Mouse (Mus musculus) R1 (cell line): ENCODE measurements around the gene Zfyve27.

Experiments
- DNase-seq: peaks from one replicate; pipeline ENCODE4 v3.0.0-alpha.2; 2018; ENCODE audit warnings: low read depth, low spot score

Gene Zfyve27

GRCm38 (mm10) chr19:42142757-42143156 is 21.0 kb upstream of the Zfyve27 start:
- peak; percentile 85 for DNase-seq

- DNase-seq: peak; percentile 45
Measured at GRCm38 (mm10) chr19:42144067-42144466, 19.7 kb upstream of the Zfyve27 start.

GRCm38 (mm10) chr19:42144541-42145167 is 19.1 kb upstream of the Zfyve27 start:
- peak; percentile 89 for DNase-seq

GRCm38 (mm10) chr19:42145210-42145609 is 18.5 kb upstream of the Zfyve27 start:
- no peak for DNase-seq

GRCm38 (mm10) chr19:42145731-42146130 is 18.0 kb upstream of the Zfyve27 start:
- no peak for DNase-seq

- no peak for DNase-seq
Measured at GRCm38 (mm10) chr19:42146276-42147010, 17.3 kb upstream of the Zfyve27 start.

- peak; percentile 79 for DNase-seq
Measured at GRCm38 (mm10) chr19:42147170-42147768, 16.5 kb upstream of the Zfyve27 start, which contains the start of gene Marveld1. Marveld1 (plus strand) TSS chr19:42147400.

- DNase-seq: peak; percentile 64
Measured at GRCm38 (mm10) chr19:42147769-42148568, 15.8 kb upstream of the Zfyve27 start.

GRCm38 (mm10) chr19:42148569-42148860 is 15.2 kb upstream of the Zfyve27 start:
- no peak for DNase-seq

- peak; percentile 90 for DNase-seq
Measured at GRCm38 (mm10) chr19:42151990-42152389, 11.8 kb upstream of the Zfyve27 start.

- DNase-seq: no peak
Measured at GRCm38 (mm10) chr19:42157493-42158237, 6.1 kb upstream of the Zfyve27 start.

- no peak for DNase-seq
Measured at GRCm38 (mm10) chr19:42158246-42159017, 5.3 kb upstream of the Zfyve27 start.

GRCm38 (mm10) chr19:42164188-42164587 is 437 bp downstream of the Zfyve27 start:
- DNase-seq: no peak

- DNase-seq: peak; percentile 80
Measured at GRCm38 (mm10) chr19:42166130-42166529, 2.4 kb downstream of the Zfyve27 start.

GRCm38 (mm10) chr19:42166766-42167165 is 3.0 kb downstream of the Zfyve27 start:
- no peak for DNase-seq

- DNase-seq: no peak
Measured at GRCm38 (mm10) chr19:42167489-42167888, 3.7 kb downstream of the Zfyve27 start.

- DNase-seq: no peak
Measured at GRCm38 (mm10) chr19:42169322-42169975, 5.7 kb downstream of the Zfyve27 start.

GRCm38 (mm10) chr19:42170025-42170969 is 6.5 kb downstream of the Zfyve27 start:
- DNase-seq: peak; percentile 95

- DNase-seq: no peak
Measured at GRCm38 (mm10) chr19:42176841-42177240, 13.1 kb downstream of the Zfyve27 start.
